Mouse (Mus musculus): ENCODE data around the gene Wdr47.

GRCm38 (mm10) chr3:108689015-108689441 lies 97.9 kb downstream of the Wdr47 start:
- TF ChIP-seq GATA1 (IDR thresholded peaks at IDR 0.05; ENCODE audit: borderline replicate concordance, low read length) (no peak), FLI1 (IDR thresholded peaks at IDR 0.05; ENCODE audit: low read length) (no peak)

Data from megakaryocyte, embryonic 14.5 days (primary cell).